Mouse (Mus musculus): ENCODE results near the gene Msx3.

The Msx3 gene

DNA sequence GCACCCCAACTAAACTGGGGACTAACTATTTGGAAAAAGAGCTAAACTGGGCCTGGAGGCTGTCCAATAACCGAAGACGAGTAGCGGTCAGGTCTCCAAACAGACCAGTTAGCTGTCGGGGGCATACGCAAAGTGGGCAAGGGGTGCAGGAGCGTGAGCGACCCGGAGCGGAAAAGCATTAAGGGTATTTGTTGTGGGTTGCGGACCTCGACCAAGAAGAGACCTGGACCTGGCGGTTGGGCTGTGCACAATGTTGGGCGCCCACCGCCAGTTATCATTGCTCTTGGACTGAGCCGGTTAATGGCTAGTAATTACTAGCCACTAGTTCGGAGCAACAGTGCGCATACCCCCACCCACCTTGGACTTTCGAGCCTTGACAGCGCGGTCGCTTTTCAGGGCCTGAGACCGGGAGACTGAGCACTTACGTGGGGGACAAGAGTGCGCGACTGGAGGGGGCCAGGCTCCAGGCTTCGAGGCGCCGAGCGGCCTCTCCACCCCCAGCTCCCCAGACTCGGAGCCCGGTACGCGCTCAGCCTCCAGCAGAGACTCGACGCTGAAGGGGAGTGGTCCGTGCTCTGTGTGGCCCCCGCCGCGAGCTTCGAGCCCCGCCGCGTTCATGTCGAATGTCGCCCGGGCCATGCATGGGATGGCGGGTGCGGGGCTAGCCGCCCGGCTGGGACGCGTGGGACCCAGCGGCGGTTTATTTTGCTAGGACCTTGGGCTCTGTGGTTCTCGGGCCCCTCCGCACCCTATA is at the start of gene Msx3:
TSS of gene Msx3 (minus strand) at position 729 of the 754 bp plus-strand sequence.
- no peak for DNase-seq

DNA sequence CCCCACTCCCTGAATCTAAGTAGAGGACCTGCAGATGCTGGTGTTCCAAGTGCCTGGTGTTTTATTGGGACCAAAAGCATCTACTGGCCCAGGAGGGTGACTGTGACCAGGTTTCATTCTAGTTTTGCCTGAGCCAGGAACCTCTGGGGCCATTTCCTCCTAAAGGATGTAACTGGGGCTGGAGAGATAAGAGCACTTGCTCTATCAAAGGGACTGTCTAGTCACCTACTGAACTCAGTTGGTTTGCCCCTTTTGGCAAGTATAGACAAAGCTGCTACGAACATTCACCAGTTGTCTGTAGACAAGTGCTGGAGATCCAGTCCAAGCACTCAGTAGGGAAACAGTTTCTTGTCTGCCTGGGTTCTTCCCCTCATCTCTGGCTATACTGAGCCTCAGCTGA is 49.6 kb upstream of the Msx3 start:
- DNase-seq, result no peak

DNA sequence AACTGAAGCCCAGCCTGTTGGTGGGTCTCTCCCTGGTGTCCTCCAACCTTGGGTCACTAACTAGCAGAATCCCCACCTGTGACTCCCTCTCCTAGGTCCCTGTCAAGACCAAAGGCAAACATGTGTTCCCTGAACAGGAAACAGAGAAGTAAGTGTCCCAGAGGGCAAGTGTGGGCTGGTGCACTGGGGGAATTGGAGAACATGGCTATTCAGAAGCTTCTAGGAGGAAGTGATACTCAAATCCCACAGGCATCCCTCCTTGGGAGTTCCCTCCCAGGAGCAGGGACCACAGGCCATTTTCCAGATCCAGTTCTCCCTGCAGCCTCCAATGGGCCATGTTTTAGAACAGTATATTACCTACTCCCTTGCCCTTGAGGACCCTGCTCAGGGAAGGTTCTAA is 47.2 kb upstream of the Msx3 start:
- DNase-seq, result no peak

GRCm38 (mm10) chr7:140095556-140095955 is 46.7 kb upstream of the Msx3 start:
- DNase-seq, result no peak

DNA sequence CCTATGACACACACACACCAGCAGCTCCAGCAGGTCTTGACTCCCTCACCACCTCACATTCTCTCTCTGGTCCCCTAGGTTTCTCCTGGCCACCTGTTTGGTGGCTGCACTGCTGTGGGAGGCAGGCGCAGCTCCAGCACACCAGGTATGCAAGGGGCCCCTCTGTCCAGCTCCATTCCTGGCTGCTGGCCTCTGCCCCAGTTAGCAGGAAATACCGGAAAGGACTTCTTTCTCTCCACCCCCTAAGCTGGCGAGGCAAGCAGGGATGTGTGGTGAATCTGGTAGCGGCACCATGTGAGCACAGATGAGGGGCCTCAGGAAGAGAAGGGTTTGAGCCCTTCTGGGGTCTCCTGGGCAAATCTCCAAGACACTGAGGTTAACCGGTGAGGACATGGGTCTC is 46.1 kb upstream of the Msx3 start:
- DNase-seq, result no peak

- DNase-seq, result no peak
Observed at GRCm38 (mm10) chr7:140092924-140093528, 44.1 kb upstream of the Msx3 start, which contains the start of gene Prap1. Gene Prap1, plus strand, starts transcription at chr7:140093395.

DNA sequence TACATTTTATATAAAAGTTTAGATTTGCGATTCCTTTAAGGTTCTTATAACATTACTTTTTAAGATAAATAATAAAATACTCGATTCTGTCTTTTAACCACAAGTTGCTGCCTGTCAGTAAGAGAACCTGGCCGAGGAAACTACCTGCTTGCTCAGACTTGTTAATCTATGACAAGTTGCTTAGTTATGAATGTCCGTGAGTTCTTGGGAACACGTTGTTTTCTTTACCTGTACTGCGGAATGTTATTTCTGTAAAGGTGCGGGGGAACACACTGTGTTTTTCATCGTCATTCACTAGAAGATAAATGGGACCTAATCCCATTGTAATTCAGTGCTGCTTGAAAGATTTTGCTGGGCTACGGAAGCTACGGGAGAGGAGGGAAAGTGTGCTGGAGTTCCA is 41.7 kb upstream of the Msx3 start:
- no peak for DNase-seq

DNA sequence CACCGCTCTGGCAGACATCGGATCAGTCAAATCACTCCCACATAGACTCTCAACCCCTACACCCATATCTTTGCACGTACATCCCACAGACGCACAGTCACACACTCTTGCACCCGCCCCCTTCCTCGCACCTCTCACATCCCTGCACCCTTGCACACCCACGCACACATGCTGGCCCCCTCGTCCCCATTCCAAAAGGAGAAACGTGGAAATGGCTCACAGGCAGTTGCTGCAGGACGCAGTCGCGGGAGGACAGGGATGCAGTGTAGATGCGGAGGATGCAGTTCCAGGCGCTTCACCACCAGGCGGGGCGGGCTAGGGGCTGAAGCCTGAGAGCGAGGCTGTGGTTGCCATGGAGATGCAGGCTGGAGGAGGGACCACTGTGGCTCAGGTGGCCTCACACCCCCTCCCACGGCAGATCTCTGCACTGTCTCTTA is 33.4 kb upstream of the Msx3 start, which contains the start of gene Caly:
TSS of gene Caly (minus strand) at position 307 of the 437 bp plus-strand sequence.
- DNase-seq, result peak; percentile 75

DNA sequence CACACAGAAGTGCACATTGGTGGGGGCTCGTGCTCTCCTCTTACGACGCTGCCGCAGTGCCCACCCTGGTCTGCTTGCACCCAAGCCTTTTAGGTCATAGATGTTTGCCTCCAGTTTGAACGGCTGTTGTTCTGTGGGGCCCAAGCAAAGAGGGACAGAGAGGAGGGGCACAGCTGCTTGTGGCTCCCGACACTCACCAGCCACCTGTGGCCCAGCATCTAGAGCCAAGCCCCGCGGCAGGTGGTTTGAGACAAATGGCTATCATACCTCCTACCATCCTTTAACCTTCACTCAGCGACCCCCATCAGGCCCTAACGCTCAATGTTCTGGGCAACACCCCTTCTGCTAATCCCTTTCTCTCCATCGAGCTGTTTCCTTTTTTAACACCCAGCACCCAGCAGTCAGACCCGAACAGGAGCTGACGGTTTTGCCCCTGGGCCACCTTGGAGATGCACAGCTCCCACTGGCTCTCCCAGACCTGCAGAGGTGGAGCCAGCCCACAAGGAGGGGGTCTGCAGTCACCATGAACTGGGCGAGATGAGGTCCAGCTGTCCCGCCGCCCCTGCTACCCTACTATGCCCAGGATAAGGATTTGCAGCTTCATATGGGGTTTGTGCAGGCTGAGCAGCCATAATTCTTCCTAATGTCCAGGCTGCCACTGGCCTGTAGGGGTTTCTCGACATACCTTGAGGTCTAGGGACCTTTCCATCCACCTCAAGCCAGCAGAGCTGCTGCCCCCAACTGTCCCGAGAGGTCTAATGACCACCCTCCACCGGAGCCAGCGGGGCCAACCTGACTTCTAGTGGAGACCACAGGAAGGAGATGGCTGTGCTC is 32.7 kb upstream of the Msx3 start:
- DNase-seq, result peak; percentile 58

- DNase-seq, result peak; percentile 93
Observed at GRCm38 (mm10) chr7:140080503-140081156, 31.7 kb upstream of the Msx3 start.

DNA sequence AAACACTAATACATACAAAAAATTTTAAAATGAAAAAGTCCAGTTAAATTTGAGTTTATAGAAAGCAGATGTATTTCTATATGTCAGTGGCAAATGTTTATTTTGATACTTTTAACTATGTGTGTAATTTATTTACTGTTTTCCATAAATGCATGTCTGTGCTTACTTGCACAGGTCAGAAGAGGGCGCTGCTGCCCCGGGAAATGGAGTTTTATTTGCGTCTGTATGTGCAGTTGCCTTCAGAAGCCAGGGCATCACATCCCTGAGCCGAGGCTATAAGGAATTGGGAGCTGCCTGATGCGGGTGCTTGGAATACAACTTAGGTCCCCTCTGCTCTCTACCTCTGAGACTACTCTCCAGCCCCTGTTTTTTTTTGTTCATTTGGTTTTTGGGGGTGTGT is 29.8 kb upstream of the Msx3 start:
- DNase-seq, result peak; percentile 81

- no peak for DNase-seq
Observed at GRCm38 (mm10) chr7:140077698-140078097, 28.8 kb upstream of the Msx3 start.

- DNase-seq, result no peak
Observed at GRCm38 (mm10) chr7:140070042-140070711, 21.3 kb upstream of the Msx3 start.

DNA sequence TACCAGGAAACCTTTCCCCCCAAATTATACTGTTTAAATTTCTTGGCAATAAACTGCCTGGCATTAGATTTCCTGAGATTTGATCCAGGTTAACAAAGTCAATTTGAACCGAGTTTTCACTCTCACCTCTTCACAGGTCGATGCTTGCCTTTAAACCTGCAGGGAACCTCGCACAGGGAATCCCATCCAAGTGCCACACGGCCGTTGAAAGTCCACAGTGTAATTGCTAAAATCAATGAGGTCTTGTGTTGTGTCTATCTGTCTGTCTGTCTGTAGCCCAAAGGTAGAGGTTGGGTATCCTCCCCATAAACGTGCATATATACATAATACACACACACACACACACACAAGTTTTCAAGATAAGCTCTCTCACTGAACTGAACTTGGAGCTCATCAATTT is 18.5 kb upstream of the Msx3 start:
- DNase-seq, result no peak

GRCm38 (mm10) chr7:140063092-140063491 is 14.2 kb upstream of the Msx3 start:
- peak; percentile 64 for DNase-seq

- no peak for DNase-seq
Observed at GRCm38 (mm10) chr7:140062307-140062706, 13.4 kb upstream of the Msx3 start.

DNA sequence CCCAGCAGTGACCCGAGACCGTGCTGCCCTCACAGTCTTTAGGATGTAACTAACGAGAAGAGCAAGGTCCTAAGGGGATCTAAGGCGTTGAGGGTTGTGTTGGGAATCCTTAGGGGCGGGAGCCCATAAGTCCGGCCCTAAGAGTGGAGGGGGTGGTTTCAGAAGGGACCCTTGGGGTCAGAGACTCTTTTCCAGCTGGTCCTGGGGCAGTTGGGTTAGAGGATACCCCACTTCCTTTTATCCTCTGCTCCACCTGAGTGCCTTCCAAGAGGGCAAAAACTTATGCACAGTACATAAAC is 12.9 kb upstream of the Msx3 start:
- no peak for DNase-seq

DNA sequence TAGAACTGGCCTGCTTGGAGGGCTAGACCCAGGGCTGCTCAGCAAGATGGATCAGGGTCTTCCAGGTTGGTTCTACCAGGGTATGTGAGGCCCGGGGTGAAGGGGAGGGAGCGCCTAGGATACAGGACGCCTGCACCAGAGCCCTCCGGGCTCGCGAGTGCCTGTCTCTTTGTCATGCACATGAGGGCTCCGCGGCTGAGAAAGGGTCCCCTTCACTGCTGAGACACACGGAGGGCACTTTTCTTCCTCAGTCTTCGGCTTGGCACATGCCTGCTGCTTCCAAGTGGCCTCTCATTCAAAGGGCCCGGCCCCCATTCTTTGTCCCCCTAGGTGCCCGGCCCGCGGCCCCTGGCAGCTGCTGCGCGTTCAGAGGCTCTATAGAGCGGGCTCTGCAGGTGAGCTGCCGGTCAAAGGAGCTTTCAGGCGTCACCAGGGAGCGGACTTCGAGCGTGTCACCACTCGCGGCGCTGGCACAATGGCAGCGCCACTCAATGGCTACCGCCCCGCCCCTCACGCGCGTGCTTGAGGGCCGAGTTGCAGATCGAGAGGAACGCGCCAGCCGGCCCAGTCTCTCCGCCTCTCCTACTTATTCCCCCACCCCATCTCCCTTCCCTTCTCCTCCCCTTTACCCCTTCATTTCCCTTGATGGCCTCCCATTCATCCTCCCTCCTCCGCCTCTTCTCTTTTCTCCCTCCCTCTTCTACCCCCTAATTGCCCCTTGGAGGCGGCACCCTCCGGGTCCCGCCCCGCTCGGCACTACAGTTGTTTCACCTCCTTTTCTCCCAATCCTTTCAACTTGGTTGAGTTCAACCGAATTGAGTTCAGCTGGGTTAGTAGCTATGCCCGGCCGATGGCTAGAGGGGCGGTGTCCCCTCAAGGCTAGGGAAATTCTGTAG is 12.3 kb upstream of the Msx3 start:
- DNase-seq, result no peak

DNA sequence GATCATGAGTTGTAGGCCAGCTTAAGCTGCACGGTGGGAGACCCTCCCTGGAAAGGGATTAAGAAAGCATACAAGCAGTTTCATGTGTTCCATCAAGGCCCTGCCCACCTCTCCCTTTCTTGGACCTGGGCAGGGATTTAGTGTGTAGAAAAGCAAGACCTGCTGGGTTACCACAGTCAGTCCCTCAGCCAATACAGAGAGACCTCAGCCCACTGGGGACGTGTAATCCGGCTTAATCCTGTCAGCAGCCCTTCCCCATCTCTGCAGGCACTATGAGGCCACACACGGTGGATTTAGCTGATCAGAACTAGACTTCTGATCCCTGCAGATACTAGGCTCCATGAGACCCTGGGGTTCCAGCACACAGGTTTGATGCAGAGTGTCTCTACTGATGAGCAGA is 10.7 kb upstream of the Msx3 start:
- DNase-seq, result no peak

GRCm38 (mm10) chr7:140058528-140058927 is 9.6 kb upstream of the Msx3 start:
- DNase-seq, result no peak

Data from cerebellum, adult 8-10 months (tissue).